Mouse (Mus musculus): ENCODE measurements around the gene Tube1. TPM values are rescaled to one million over a fixed set of nuclear protein-coding genes. Genes with fewer than 3 reads are reported as not detected.

The Tube1 gene
- polyA plus RNA-seq, 1 experiment: 120 TPM

DNA sequence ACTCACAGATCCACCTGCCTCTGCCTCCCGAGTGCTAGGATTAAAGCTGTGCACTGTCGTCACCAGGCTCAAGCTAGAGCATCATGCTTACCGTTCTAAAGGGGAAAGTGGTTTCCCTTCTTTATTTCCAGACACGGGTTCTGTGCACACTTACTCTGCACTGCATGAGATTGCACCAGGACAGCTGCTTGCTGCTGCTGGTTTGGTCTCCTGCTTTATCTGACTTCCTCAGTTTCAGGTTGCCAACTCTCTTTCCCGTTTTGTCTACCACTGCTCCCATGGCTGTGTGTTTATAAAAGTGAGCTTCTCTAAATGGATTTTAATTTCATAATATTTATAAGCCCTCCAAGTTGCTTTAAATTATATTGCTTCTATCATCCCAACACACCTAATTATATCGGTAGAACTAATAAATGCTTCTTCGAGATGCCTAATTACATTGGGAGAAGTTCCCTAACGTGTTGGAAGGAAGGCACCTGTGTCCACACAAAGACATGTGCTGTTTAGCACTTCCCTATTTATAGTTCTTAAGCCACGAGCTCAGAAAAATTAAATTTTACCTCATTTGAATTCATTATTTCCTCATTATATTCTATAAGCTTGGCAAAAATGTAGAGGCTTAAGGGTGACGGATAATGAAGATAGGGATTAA, 24.8 kb upstream of the Tube1 start:
- TF ChIP-seq CTCF (IDR thresholded peaks at IDR 0.05; ENCODE audit: borderline replicate concordance, control insufficient read depth, extremely low read depth, insufficient read depth, low read length, poor library complexity) (no peak), POLR2A (IDR thresholded peaks at IDR 0.05; ENCODE audit: control insufficient read depth, extremely low read depth, insufficient read depth, low read length, poor library complexity) (no peak)
- Histone ChIP-seq H3K27ac (ENCODE audit: control insufficient read depth, insufficient read depth, low read length) (no peak overlapping the region), H3K4me3 (ENCODE audit: control insufficient read depth, insufficient read depth, low read length) (no peak overlapping the region), H3K27me3 (ENCODE audit: control insufficient read depth, insufficient read depth, low read length) (no peaks in the 10 kb centered on the region), H3K36me3 (ENCODE audit: control insufficient read depth, insufficient read depth, low read length) (no peaks in the 10 kb centered on the region), H3K4me1 (replicated peaks; ENCODE audit: control insufficient read depth, insufficient read depth, low read length) (no peaks in the 10 kb centered on the region)
- no peak for DNase-seq
- WGBS: 38% methylated on average over 10 of the region's 10 CpGs

DNA sequence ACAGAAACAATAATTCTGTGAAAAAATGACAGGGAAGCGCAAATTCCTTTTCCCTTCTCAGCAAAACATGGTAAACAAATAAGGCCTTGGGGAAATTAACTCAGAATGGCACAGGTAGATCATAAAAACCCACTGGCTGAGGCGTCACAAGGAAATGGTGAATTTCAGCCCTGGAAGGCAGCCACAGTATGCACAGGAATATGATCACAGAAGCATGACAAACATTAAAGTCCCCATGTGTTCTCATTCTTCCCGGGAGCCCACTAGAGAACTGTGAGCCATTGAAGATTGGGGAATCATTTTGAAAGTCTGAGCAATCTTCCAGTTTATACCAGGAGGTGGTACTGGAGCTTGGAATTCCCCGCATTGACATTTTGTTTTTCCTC, 24.3 kb upstream of the Tube1 start:
- no peak for DNase-seq

DNA sequence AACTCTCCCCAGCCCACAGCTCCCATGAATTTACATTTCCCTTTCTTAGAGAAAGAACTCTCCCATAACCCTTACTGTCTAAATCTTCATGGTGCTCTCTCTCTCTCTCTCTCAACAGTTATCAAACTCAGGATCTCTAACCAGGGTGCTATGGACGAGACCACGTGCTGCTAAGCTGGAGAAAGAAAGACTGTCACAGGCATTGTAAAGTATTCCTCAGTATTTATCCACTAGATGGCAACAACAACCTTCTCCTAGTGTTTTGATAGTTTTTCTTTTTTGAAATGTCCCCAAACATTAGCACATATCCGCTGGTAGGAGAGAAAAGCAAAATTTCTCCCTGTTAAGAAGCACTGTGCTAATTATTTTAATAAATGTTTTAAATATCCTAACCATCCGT, 12.4 kb upstream of the Tube1 start:
- WGBS: 32% methylated on average over 4 of the region's 4 CpGs
- DNase-seq: no peak
- TF ChIP-seq CTCF (IDR thresholded peaks at IDR 0.05; ENCODE audit: borderline replicate concordance, control insufficient read depth, extremely low read depth, insufficient read depth, low read length, poor library complexity) (no peak), POLR2A (IDR thresholded peaks at IDR 0.05; ENCODE audit: control insufficient read depth, extremely low read depth, insufficient read depth, low read length, poor library complexity) (no peak)

More for the DNA sequence above, 24.3 kb upstream of the Tube1 start:
- Histone ChIP-seq H3K36me3 (ENCODE audit: control insufficient read depth, insufficient read depth, low read length) (no peaks in the 10 kb centered on the region), H3K4me3 (ENCODE audit: control insufficient read depth, insufficient read depth, low read length) (no peak overlapping the region), H3K27me3 (ENCODE audit: control insufficient read depth, insufficient read depth, low read length) (no peaks in the 10 kb centered on the region), H3K4me1 (replicated peaks; ENCODE audit: control insufficient read depth, insufficient read depth, low read length) (no peaks in the 10 kb centered on the region), H3K27ac (ENCODE audit: control insufficient read depth, insufficient read depth, low read length) (no peak overlapping the region)
- WGBS: 91% methylated on average over 4 of the region's 4 CpGs
- TF ChIP-seq POLR2A (IDR thresholded peaks at IDR 0.05; ENCODE audit: control insufficient read depth, extremely low read depth, insufficient read depth, low read length, poor library complexity) (no peak), CTCF (IDR thresholded peaks at IDR 0.05; ENCODE audit: borderline replicate concordance, control insufficient read depth, extremely low read depth, insufficient read depth, low read length, poor library complexity) (no peak)

DNA sequence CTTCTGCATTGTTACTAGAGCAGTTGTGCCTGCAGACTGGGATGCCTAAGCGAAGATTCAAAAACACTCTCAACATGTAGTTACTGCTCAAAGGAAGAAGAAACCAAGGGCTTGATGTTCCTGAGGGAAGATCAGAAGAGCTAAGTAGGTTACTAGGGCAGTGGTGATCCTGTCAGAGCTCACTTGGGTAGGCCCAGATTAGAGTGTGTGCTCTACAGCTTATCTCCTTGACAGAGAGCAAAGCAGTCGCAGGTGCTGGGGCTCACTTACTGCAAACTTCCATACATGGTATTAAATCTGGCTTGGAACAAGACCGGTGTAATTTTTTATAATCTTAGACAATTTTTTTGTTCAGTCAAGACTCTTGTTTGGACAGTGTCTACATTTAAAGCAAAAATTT, 4.0 kb downstream of the Tube1 start:
- peaks cover 26% of the 10 kb centered on the region for H3K4me1 ChIP-seq (replicated peaks; ENCODE audit: control insufficient read depth, insufficient read depth, low read length)
- TF ChIP-seq POLR2A (IDR thresholded peaks at IDR 0.05; ENCODE audit: control insufficient read depth, extremely low read depth, insufficient read depth, low read length, poor library complexity) (no peak), CTCF (IDR thresholded peaks at IDR 0.05; ENCODE audit: borderline replicate concordance, control insufficient read depth, extremely low read depth, insufficient read depth, low read length, poor library complexity) (no peak)
- peak overlapping the region; percentile 100; the same call in 1 of the 2 replicates for H3K27ac ChIP-seq (ENCODE audit: control insufficient read depth, insufficient read depth, low read length)
- DNase-seq: peak; percentile 43
- no peak overlapping the region for H3K4me3 ChIP-seq (ENCODE audit: control insufficient read depth, insufficient read depth, low read length)
- H3K27me3 ChIP-seq (ENCODE audit: control insufficient read depth, insufficient read depth, low read length): no peaks in the 10 kb centered on the region
- peaks cover 36% of the 10 kb centered on the region for H3K36me3 ChIP-seq (ENCODE audit: control insufficient read depth, insufficient read depth, low read length)
- 22% methylated on average over 3 of the region's 3 CpGs for WGBS

More for the DNA sequence above, 12.4 kb upstream of the Tube1 start:
- Histone ChIP-seq H3K4me1 (replicated peaks; ENCODE audit: control insufficient read depth, insufficient read depth, low read length) (no peaks in the 10 kb centered on the region), H3K36me3 (ENCODE audit: control insufficient read depth, insufficient read depth, low read length) (no peaks in the 10 kb centered on the region), H3K27me3 (ENCODE audit: control insufficient read depth, insufficient read depth, low read length) (no peaks in the 10 kb centered on the region), H3K4me3 (ENCODE audit: control insufficient read depth, insufficient read depth, low read length) (no peak overlapping the region), H3K27ac (ENCODE audit: control insufficient read depth, insufficient read depth, low read length) (no peak overlapping the region)

DNA sequence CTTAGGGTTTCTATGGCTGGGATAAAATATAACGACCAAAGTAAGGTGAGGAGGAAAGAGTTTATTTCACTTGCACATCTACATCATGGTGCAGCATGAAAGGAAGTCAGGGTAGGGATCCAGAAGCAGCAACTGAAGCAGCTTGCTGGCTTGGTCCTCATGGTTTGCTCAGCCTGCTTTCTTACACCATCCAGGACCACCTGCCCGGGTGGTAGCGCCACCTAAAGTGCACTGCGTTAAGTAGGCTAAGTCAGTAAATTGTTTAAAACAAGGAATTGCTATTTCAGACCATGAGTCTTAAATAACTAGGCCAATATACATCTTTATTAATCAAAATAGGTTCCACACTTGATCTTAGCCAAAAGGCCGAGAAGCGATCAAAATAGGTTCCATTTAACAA, 5.0 kb downstream of the Tube1 start:
- peak; percentile 45 for DNase-seq
- no peak for TF ChIP-seq CTCF (IDR thresholded peaks at IDR 0.05; ENCODE audit: borderline replicate concordance, control insufficient read depth, extremely low read depth, insufficient read depth, low read length, poor library complexity)
- TF ChIP-seq POLR2A (IDR thresholded peaks at IDR 0.05; ENCODE audit: control insufficient read depth, extremely low read depth, insufficient read depth, low read length, poor library complexity): no peak
- 96% methylated on average over 6 of the region's 6 CpGs for WGBS
- Histone ChIP-seq H3K36me3 (ENCODE audit: control insufficient read depth, insufficient read depth, low read length) (peaks cover 46% of the 10 kb centered on the region), H3K27me3 (ENCODE audit: control insufficient read depth, insufficient read depth, low read length) (no peaks in the 10 kb centered on the region), H3K4me3 (ENCODE audit: control insufficient read depth, insufficient read depth, low read length) (no peak overlapping the region), H3K4me1 (replicated peaks; ENCODE audit: control insufficient read depth, insufficient read depth, low read length) (peaks cover 23% of the 10 kb centered on the region), H3K27ac (ENCODE audit: control insufficient read depth, insufficient read depth, low read length) (peak overlapping the region; percentile 88)

DNA sequence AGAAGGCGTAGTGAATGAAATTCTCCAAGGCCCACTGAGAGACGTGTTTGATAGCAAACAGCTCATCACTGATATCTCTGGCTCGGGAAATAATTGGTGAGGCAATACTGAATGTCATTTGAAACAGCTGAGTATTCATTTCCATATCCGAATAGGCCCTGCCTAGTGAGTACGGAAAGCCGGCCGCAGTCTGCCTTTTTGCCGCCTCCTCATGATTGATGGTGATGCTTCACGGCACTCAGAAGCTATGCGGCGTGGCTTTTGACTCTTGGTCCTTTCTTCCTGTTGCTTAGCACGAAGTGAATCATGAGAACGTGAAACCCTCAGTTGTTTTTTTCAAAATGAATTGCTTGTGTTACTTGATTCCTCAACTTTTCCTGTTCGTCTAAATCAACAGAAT, 7.1 kb downstream of the Tube1 start:
- 96% methylated on average over 14 of the region's 14 CpGs for WGBS
- Histone ChIP-seq H3K4me3 (ENCODE audit: control insufficient read depth, insufficient read depth, low read length) (no peak overlapping the region), H3K4me1 (replicated peaks; ENCODE audit: control insufficient read depth, insufficient read depth, low read length) (peaks cover 17% of the 10 kb centered on the region), H3K27ac (ENCODE audit: control insufficient read depth, insufficient read depth, low read length) (no peak overlapping the region), H3K27me3 (ENCODE audit: control insufficient read depth, insufficient read depth, low read length) (no peaks in the 10 kb centered on the region), H3K36me3 (ENCODE audit: control insufficient read depth, insufficient read depth, low read length) (peaks cover 66% of the 10 kb centered on the region)
- TF ChIP-seq POLR2A (IDR thresholded peaks at IDR 0.05; ENCODE audit: control insufficient read depth, extremely low read depth, insufficient read depth, low read length, poor library complexity) (no peak), CTCF (IDR thresholded peaks at IDR 0.05; ENCODE audit: borderline replicate concordance, control insufficient read depth, extremely low read depth, insufficient read depth, low read length, poor library complexity) (no peak)
- no peak for DNase-seq

DNA sequence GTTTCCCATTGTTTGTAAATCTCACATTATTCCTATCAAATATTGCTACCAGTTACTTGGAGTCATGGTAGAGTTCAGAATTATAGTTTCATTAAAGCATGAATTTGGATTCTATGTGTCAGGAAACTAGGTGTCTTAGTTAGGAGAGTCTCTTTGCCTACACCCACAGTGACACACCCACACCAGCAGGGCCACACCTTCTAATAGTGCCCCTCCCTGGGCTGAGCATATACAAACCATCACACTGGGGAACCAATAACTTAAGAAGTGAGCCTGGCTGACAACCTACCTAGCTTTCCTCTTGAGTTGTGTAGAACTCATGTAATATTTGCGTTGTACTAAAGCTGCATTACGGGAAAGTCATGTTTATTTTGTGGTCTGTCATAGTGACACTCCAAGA, 7.6 kb downstream of the Tube1 start:
- Histone ChIP-seq H3K4me3 (ENCODE audit: control insufficient read depth, insufficient read depth, low read length) (no peak overlapping the region), H3K27me3 (ENCODE audit: control insufficient read depth, insufficient read depth, low read length) (no peaks in the 10 kb centered on the region), H3K27ac (ENCODE audit: control insufficient read depth, insufficient read depth, low read length) (no peak overlapping the region), H3K36me3 (ENCODE audit: control insufficient read depth, insufficient read depth, low read length) (peaks cover 71% of the 10 kb centered on the region), H3K4me1 (replicated peaks; ENCODE audit: control insufficient read depth, insufficient read depth, low read length) (peaks cover 14% of the 10 kb centered on the region)
- no peak for DNase-seq
- TF ChIP-seq POLR2A (IDR thresholded peaks at IDR 0.05; ENCODE audit: control insufficient read depth, extremely low read depth, insufficient read depth, low read length, poor library complexity) (no peak), CTCF (IDR thresholded peaks at IDR 0.05; ENCODE audit: borderline replicate concordance, control insufficient read depth, extremely low read depth, insufficient read depth, low read length, poor library complexity) (no peak)
- 98% methylated on average over 2 of the region's 2 CpGs for WGBS

Measured in thymus, adult 2 months (tissue).